Mouse (Mus musculus): ENCODE measurements around the gene Scml4.

Scml4 gene

GRCm38 (mm10) chr10:42862102-42862740 is 2.1 kb downstream of the Scml4 start:
- no peak for DNase-seq

GRCm38 (mm10) chr10:42862806-42863205 is 2.6 kb downstream of the Scml4 start:
- no peak for DNase-seq

- DNase-seq: peak; percentile 26 to 30
These were observed 3.6 kb downstream of the Scml4 start for GRCm38 (mm10) chr10:42863621-42864391.

- no peak for DNase-seq
These were observed 4.5 kb downstream of the Scml4 start for GRCm38 (mm10) chr10:42864696-42865095.

GRCm38 (mm10) chr10:42868416-42868815 is 8.2 kb downstream of the Scml4 start:
- DNase-seq: no peak

GRCm38 (mm10) chr10:42869467-42869866 is 9.3 kb downstream of the Scml4 start:
- no peak for DNase-seq

GRCm38 (mm10) chr10:42872269-42873010 is 12.3 kb downstream of the Scml4 start:
- no peak for DNase-seq

- no peak for DNase-seq
These were observed 13.0 kb downstream of the Scml4 start for GRCm38 (mm10) chr10:42873077-42873595.

GRCm38 (mm10) chr10:42876172-42876571 is 16.0 kb downstream of the Scml4 start:
- no peak for DNase-seq

GRCm38 (mm10) chr10:42879269-42879681 is 19.1 kb downstream of the Scml4 start:
- no peak for DNase-seq

GRCm38 (mm10) chr10:42879682-42880081 is 19.5 kb downstream of the Scml4 start:
- DNase-seq: no peak

GRCm38 (mm10) chr10:42887040-42887439 is 26.9 kb downstream of the Scml4 start:
- DNase-seq: no peak

GRCm38 (mm10) chr10:42888241-42888640 is 28.1 kb downstream of the Scml4 start:
- no peak for DNase-seq

GRCm38 (mm10) chr10:42890365-42890764 is 30.2 kb downstream of the Scml4 start:
- DNase-seq: no peak

- DNase-seq: no peak
These were observed 32.1 kb downstream of the Scml4 start for GRCm38 (mm10) chr10:42892250-42892649.

GRCm38 (mm10) chr10:42892987-42893386 is 32.8 kb downstream of the Scml4 start:
- DNase-seq: no peak

- DNase-seq: no peak
These were observed 33.7 kb downstream of the Scml4 start for GRCm38 (mm10) chr10:42893857-42894256.

- no peak for DNase-seq
These were observed 34.1 kb downstream of the Scml4 start for GRCm38 (mm10) chr10:42894263-42894662.

- no peak for DNase-seq
These were observed 34.5 kb downstream of the Scml4 start for GRCm38 (mm10) chr10:42894696-42895095.

GRCm38 (mm10) chr10:42896621-42897020 is 36.5 kb downstream of the Scml4 start:
- no peak for DNase-seq

- no peak for DNase-seq
These were observed 37.0 kb downstream of the Scml4 start for GRCm38 (mm10) chr10:42897166-42897565.

- no peak for DNase-seq
These were observed 37.5 kb downstream of the Scml4 start for GRCm38 (mm10) chr10:42897632-42898031.

GRCm38 (mm10) chr10:42901361-42901760 is 41.2 kb downstream of the Scml4 start:
- DNase-seq: no peak
